Mouse (Mus musculus) midbrain, postnatal 0 days (tissue): Measurements from ENCODE around the gene Megf6. TPM values are rescaled to one million over a fixed set of nuclear protein-coding genes. Genes with fewer than 3 reads are reported as not detected.
A peak's percentile ranks its signal among the peaks of the same experiment; 100 is the strongest.

Experiments used
- ATAC-seq: fragments of 200-750 bp; cut with Nextera tagmentation; 2 replicates; pipeline ENCODE4 v1.8.0; 2017; ENCODE audit warnings: moderate number of reproducible peaks, mild to moderate bottlenecking, moderate TSS enrichment, moderate library complexity; ENCODE audit not compliant: low FRiP score
- DNase-seq: peaks from one replicate; pipeline ENCODE4 v3.0.0-alpha.2; 2015; ENCODE audit warnings: low spot score
- H3K27ac ChIP-seq: fragments of 300-500 bp; sonication (generic); 2 replicates; pipeline ENCODE4 v1.5.1; 2014; ENCODE audit warnings: low read depth, mild to moderate bottlenecking, low read length, mixed read lengths
- H3K27me3 ChIP-seq: fragments of 300-500 bp; sonication (generic); 2 replicates; pipeline ENCODE4 v1.6.1; 2014; ENCODE audit warnings: low read length, control low read depth, mixed read lengths; ENCODE audit not compliant: insufficient read depth
- H3K36me3 ChIP-seq: fragments of 300-500 bp; sonication (generic); 2 replicates; pipeline ENCODE4 v1.6.1; 2014; ENCODE audit warnings: low read length, control low read depth, mixed read lengths; ENCODE audit not compliant: insufficient read depth
- H3K4me1 ChIP-seq: fragments of 300-500 bp; sonication (generic); 2 replicates; pipeline ENCODE4 v1.6.1; 2014; ENCODE audit warnings: mild to moderate bottlenecking, control low read depth, antibody characterized with exemption, low read length, mixed read lengths; ENCODE audit not compliant: insufficient read depth
- H3K4me2 ChIP-seq: fragments of 300-500 bp; sonication (generic); 2 replicates; pipeline ENCODE4 v1.6.1; 2014; ENCODE audit warnings: low read depth, mild to moderate bottlenecking, low read length, mixed read lengths; ENCODE audit not compliant: poor library complexity, severe bottlenecking
- H3K4me3 ChIP-seq: fragments of 300-500 bp; sonication (generic); 2 replicates; pipeline ENCODE4 v1.5.1; 2014; ENCODE audit warnings: low read depth, mild to moderate bottlenecking, low read length, moderate library complexity
- H3K9ac ChIP-seq: fragments of 300-500 bp; sonication (generic); replicated peaks from 2 replicates; pipeline ENCODE4 v1.6.1; 2014; ENCODE audit warnings: mild to moderate bottlenecking, low read length, moderate library complexity, mixed read lengths; ENCODE audit not compliant: poor library complexity, severe bottlenecking
- H3K9me3 ChIP-seq: fragments of 300-500 bp; sonication (generic); 2 replicates; pipeline ENCODE4 v1.6.1; 2016; ENCODE audit warnings: low read length, control low read depth
- CTCF ChIP-seq: IDR thresholded peaks from 2 replicates; pipeline ENCODE4 v1.5.1; 2016; ENCODE audit warnings: antibody characterized with exemption, mild to moderate bottlenecking
- WGBS: fragments of 180-500 bp; shearing (Covaris S2); extraction: QIAGEN DNeasy Blood & Tissue Kit; methylation state at CpG from one replicate; pipeline ENCODE4 v1.1.7; 2014; 5-methylcytosine and 5-hydroxymethylcytosine counted together
- polyA plus RNA-seq: library from polyadenylated mRNA; unstranded; fragments of >200 nt; fragmentation: Nextera tagmentation; extraction: Ambion mirVana; gene quantifications from 2 replicates; pipeline ENCODE4 v1.2.1, GENCODE M21; 2015
- total RNA-seq: library from RNA; depleted of rRNA; stranded (reverse); fragments of >200 nt; gene quantifications from 2 replicates; pipeline ENCODE4 v1.2.3, GENCODE M21; 2014

Megf6 gene
- total and polyA plus RNA-seq, 2 experiments from 2014 or later = 12.1 to 68.0 TPM

DNA sequence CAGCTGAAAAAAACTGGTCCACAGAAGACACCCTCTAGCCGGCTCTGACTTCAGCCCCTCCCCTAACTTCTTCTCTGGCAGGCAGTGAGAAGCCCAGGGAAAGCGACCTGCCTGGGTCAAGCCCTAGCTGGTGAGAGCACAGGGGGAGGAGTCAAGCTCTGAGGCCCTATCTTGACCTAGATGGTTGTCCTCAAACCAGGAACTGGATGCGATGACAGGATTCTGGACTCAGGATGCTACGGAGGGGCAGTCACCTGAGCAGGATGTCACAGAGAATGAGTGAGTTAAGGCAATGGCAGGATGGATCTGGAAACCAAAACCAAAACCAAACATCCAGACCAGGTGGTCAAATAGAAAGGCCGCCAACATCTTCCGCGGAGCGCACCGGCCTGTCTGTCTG lies 127.2 kb downstream of the Megf6 start:
- WGBS = 43% methylated on average over 9 of the region's 9 CpGs
- no peak overlapping the region for H3K9ac ChIP-seq
- H3K36me3 ChIP-seq = no peaks in the 10 kb centered on the region
- H3K27me3 ChIP-seq = peaks cover 26% of the 10 kb centered on the region
- 0 out of 2 replicates have a peak, but pooled peaks cover 3% of the 10 kb centered on the region for H3K4me1 ChIP-seq
- no peaks in the 10 kb centered on the region for H3K9me3 ChIP-seq
- ATAC-seq = no peak
- DNase-seq = no peak
- no peak overlapping the region for H3K4me2 ChIP-seq
- no peak for TF ChIP-seq CTCF
- H3K4me3 ChIP-seq = no peak overlapping the region
- no peak overlapping the region for H3K27ac ChIP-seq

DNA sequence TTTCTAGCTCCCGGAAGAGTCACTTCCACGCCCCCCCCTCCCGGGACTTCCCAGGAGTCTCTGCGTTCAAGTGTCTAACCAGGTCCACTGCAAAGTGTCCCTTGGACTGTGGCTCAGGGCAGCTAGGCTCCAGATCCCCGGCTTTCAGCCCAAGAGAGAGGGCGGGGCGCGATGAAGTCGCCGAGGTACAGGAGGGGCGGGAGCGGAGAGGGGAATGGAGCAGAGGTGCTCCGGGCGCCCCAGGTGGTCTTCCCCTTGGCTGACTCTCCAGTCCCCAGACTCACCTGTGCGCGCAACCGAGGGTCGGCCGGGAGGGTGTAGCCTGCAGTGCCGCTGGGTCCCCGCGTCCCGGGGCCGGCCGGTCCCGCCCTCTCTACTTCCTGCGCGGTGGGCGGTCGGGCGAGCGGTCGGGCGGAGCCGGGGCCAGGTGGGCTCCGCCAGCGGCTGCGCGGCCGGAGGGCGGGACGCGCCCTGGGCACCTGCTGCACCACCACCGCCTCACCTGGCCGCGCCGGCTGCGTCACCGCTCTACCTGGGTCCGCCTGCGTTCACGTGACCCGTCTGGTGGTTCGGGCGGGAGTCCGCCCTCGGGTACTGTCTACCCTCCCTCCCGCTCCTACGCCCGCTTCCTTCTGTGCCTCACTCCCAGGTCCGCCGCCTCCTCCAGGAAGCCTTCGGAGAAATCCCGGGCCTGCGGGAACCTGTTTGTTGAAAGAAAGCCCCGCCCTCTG lies 129.2 kb downstream of the Megf6 start:
- Histone ChIP-seq H3K27me3 (peaks cover 26% of the 10 kb centered on the region), H3K9me3 (no peaks in the 10 kb centered on the region), H3K4me2 (peak overlapping the region; percentile 91), H3K4me3 (peak overlapping the region; percentile 47), H3K4me1 (0 out of 2 replicates have a peak, but pooled peaks cover 3% of the 10 kb centered on the region), H3K27ac (no peak overlapping the region), H3K9ac (peak overlapping the region; percentile 51), H3K36me3 (no peaks in the 10 kb centered on the region)
- ATAC-seq = peak; percentile 47
- no peak for DNase-seq
- TF ChIP-seq CTCF = no peak
- WGBS = 1% methylated on average over 52 of the region's 66 CpGs

DNA sequence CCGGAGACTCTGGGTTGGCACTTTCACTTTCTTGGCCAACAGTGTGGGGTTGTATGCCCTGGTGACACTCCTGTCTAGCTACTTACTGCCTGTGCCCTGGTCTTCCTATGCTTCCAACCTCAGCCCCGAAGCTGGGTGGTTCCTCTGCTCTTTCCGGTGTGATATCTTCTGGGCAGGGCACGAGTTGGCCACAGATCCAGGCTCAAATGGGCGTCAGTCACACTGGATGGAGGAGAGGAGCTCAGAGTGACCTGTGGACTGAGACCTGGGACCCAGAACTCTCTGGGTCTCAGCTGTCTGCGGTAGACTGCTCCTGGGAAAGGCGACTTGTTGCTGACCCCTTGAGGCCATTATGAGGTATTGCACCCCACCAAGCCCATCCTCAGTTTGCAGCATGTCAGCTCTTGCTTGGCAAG lies 130.9 kb downstream of the Megf6 start, which contains the start of gene Arhgef16:
Gene Arhgef16 (minus strand): TSS at position 211 of the 416 bp plus-strand sequence.
- H3K9ac ChIP-seq = no peak within 1 kb of the TSS
- H3K4me2 ChIP-seq = peak within 1 kb of the TSS; percentile 91; the same call in 1 of the 2 replicates
- ATAC-seq = 0 out of 2 replicates have a peak, but pooled peaks have one; percentile 16
- peaks cover 26% of the 10 kb centered on the region for H3K27me3 ChIP-seq
- WGBS = 27% methylated on average over 7 of the region's 7 CpGs
- H3K27ac ChIP-seq = no peak within 1 kb of the TSS
- 0 out of 2 replicates have a peak, but pooled peaks cover 3% of the 10 kb centered on the region for H3K4me1 ChIP-seq
- peak; percentile 72 for DNase-seq
- no peak within 1 kb of the TSS for H3K4me3 ChIP-seq
- TF ChIP-seq CTCF = peak; percentile 94
- H3K36me3 ChIP-seq = no peaks in the 10 kb centered on the region
- no peaks in the 10 kb centered on the region for H3K9me3 ChIP-seq

DNA sequence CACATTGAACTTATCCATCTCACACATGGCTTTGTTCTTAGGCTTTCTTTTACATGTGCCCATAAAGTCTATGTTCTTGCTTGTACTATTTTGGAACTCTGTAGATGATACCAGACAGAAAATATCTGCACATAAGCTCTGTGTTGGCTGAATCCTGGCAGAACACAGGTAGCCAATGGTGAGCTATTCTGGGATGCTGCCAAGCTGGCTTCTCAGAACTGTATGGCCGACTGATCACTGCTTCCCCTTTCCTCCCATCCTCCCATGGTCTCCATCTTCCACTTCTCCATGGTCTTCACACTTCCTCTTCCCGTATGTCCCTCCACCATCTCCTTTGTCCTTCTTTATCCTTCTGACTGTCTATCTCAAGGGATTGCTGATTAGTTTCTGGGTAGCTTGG lies 138.6 kb downstream of the Megf6 start:
- H3K36me3 ChIP-seq = no peaks in the 10 kb centered on the region
- H3K9me3 ChIP-seq = no peaks in the 10 kb centered on the region
- ATAC-seq = no peak
- no peak for TF ChIP-seq CTCF
- WGBS = 81% methylated on average over 2 of the region's 2 CpGs
- no peak for DNase-seq
- H3K4me3 ChIP-seq = no peak overlapping the region
- no peaks in the 10 kb centered on the region for H3K4me1 ChIP-seq
- H3K27me3 ChIP-seq = no peaks in the 10 kb centered on the region
- no peak overlapping the region for H3K27ac ChIP-seq
- H3K9ac ChIP-seq = no peak overlapping the region
- no peak overlapping the region for H3K4me2 ChIP-seq

DNA sequence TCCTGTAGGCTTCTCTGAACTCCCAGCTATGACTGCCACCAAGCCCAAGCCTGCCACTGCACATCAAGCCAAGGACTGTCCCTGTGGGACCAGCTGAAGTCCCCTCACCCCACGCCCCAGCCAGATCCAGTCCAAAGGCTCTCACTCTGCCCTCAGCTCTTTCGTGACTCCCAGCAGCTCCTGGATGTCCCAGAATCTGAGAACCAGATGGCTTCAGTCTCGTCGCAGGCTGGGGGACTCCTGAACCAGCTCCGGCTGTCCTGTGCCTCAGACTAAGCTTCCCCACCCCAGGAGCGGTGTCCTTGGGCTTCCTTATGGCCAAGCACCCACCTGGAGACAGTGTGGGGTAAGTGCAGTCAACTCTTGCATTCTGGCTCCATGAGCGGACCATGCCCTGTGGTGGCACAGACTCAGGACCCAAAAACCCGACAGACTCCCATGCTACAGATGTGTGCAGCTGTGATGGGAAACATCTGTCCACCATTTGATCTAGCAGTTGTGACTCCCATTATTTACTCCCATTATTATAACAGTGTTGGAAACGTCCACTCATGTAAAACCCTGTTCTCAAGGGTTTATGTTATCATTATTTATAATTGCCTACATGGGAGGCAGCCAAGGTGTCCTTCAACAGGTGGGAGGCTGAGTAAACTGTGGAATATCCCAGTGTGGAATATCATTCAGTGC lies 140.2 kb downstream of the Megf6 start:
- no peaks in the 10 kb centered on the region for H3K4me1 ChIP-seq
- no peak for ATAC-seq
- no peak for TF ChIP-seq CTCF
- H3K4me3 ChIP-seq = no peak overlapping the region
- 82% methylated on average over 9 of the region's 9 CpGs for WGBS
- no peak for DNase-seq
- H3K36me3 ChIP-seq = no peaks in the 10 kb centered on the region
- H3K4me2 ChIP-seq = no peak overlapping the region
- H3K27me3 ChIP-seq = no peaks in the 10 kb centered on the region
- H3K27ac ChIP-seq = no peak overlapping the region
- no peak overlapping the region for H3K9ac ChIP-seq
- H3K9me3 ChIP-seq = no peaks in the 10 kb centered on the region
